Mouse (Mus musculus) G1E-ER4 (cell line): ENCODE data around the gene F12. TPM values are rescaled to one million over a fixed set of nuclear protein-coding genes. Genes with fewer than 3 reads are reported as not detected.

Source experiments
- GATA1 ChIP-seq: IDR thresholded peaks from one replicate; pipeline ENCODE4 v1.8.0; 2012; ENCODE audit warnings: low read length, inconsistent platforms
- polyA plus RNA-seq: library from polyadenylated mRNA; stranded (reverse); fragments of >175 nt; gene quantifications from 2 replicates; pipeline ENCODE4 v1.2.3, GENCODE M21; 2012

The F12 gene
- polyA plus RNA-seq, 1 experiment = not detected

DNA sequence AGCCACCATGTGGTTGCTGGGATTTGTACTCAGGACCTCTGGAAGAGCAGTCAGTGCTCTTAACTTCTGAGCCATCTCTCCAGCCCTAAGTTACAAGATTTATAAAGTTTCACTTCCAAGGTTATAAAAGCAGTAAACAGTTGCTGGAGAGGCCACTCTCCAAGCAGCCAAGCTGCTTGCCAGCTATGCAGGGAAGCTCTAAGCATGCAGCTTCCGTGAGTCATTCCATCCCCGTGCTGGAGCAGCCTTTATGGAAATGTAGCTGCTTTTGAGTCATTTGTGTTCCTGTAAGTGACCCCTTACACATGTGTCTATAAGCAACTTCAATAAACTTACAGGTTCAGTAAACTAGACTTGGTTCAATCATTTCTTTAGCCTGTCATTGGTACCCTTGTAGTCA, 4.0 kb upstream of the F12 start:
- TF ChIP-seq GATA1 = no peak

DNA sequence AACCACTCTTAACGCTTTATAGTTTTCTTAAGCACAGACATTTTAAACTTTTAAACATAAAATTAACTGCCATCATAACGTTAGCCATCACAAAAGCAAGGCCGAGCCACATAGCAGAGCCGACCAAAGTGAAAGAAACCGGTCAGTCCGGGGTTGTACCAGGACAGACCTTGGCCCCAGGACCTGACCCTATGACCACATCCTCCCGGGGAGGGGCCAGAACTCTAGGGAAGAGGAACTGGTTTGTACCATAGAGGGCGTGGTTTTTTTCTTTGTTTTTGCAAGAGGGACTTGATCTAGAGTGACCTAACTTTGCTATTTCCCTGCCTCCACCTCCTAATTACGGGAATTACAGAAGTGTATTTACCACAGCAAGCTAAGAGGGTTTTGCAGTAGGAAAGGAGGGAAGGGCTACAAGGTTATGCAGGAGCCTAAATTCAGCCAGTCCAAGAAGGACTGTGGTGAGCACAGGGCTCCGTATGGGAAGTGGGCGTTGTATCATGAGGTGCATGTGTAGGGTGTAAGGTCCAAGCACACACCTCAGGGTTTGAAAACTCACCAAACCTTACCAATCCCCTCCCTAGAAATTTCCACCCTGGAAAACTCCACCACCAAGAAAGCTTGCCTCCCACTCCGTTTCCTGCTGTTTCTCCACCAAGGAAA, 2.8 kb upstream of the F12 start:
- TF ChIP-seq GATA1 = no peak

DNA sequence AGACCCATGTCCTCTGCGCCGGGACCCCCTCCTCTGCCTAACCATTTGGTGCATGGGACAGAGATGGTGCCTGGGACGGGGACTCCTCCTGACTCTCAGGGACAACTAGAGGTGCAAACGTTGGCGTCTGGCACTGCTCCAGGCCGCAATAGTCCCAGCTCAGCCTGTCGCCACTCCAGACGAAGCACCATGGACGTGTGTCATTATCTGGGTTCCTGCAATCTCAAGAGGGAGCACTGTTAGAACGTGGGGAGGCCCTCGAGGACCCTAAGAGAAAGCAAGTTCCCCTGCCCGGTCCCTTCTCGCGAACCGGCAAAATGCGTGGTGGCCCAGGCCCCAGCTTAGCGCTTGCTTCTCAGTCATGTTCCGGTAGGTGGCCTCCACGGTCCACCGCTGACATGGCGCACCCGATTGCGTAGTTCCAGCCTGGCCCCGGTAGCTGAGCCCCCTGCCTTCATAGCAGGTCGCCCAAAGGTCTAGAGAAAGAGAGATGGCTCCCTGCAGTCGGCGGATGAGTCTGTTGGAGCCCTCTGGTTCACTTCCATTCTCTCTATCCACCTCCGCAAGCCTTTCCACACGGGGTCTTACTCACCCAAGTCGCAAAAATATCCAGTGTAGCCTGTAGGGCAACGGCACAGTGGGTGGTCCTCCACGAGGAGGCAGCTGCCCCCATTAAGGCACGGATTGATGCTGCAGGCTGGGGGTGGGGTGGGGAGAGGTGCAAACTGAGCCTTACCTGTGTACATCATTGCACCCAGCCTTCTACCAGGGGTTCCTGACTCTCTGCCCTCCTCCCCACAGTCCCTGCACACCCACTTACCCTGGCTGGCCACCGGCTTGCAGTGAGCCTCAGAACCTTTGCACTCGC, 5.4 kb downstream of the F12 start:
- TF ChIP-seq GATA1 = no peak

DNA sequence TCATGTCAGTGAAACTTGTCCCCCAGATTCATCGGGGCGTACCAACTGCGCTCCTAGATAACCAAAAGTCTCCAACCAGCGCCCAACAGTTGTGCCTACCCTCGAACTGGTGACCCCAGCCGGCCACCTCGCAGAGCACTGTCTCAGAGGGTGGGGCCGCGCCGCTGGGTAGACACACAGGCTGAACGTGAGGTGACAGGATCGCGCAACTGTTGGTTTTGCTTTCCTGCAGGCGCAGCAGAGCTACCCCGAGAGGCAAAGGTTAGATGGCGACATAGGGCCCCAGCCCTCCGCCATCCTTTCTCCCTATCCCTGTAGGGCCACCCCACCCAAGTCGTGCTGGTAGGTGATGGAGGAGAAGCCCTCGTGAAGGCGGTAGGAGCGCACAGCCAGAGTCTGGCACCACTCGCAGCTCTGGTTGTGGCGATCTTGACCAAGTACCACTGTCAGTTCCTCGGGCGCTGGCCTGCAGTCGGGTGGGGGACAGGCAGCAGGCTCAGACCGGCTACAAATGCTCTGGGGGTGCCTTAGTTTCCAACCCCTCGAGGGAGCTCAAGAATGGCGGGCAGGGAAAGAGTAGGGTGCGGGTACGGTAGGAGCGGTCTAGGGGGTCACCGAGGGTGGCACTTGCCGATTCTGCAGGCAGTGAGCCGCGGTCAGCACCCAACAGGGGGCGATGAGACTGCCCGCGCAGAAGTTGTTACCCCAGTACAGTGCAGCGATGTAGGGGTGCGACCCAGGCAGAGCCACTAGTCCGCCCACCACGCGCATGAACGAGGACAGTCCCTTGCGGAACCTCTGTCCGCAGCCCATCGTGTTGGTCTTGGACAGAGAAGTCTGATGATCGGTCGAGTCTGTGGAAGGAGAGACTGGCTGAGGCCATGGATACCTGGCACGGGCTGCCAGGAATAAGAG, 6.3 kb downstream of the F12 start:
- TF ChIP-seq GATA1 = no peak

DNA sequence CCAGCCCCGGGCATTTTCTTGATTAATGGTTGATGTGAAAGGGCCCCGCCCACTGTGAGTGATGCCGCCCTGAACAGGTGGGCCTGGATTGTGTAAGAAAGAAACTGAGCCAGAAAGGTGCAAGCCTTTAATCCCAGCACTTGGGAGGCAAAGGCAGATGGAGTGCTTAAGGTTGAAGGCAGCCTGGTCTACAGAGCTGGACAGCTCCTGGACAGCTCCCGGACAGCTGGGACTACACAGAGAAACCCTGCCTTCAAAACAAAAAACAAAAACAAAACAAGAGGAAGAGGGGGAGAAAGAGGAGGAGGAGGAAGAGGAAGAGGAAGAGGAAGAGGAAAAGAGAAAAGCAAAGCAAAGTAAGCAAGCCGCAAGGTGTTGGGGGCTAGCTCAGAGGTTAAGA, 7.5 kb downstream of the F12 start:
- TF ChIP-seq GATA1 = no peak

DNA sequence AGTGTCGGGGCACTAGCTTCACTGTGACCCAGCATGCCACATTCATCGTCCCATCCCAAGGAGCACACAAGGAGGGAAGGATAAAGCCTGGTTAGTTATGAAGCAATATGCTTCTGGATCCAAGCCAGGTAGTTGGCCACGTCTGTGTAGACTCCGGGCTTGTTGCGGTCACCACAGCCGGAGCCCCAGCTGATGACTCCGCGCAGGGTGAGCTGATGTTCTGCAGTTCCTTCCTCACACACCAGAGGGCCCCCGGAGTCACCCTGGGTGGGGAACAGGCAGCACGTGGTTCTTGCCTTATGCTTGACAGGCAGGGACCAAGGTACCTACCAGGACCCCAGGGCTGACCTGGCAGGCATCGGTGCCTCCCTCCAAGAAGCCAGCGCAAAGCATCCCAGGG, 8.6 kb downstream of the F12 start:
- no peak for TF ChIP-seq GATA1

DNA sequence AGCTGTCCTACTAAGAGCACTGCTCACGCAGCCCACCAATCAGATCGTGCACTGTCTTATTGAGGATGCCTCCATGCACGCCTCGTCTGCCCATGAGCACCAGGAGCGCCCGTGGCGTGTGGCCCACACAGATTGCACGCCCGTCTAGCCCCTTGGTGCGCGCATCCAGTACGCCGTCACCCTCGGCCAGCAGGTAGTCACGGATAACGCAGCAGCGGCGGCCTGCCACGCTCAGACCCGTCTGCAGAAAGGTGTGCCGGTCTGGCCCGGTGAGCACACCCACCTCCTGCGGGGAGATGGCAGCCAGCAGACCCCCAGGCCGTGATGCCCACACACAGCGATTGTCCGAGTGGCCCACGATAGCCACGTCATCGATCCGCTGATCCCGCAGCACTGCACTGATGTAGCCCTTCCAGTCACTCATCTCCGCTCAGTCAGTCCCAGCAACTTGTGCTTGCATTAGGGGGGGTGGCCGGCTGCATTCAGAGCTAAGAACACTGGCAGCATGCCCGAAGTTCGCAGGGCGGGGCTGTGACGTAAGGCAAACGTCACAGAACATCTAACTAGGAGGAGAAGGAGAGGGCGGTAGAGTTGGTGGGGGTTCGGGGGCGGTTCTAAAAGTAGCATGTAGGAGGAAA, 11.7 kb downstream of the F12 start, which contains the start of gene Pfn3:
Gene Pfn3 (minus strand): TSS at position 490 of the 638 bp plus-strand sequence.
- TF ChIP-seq GATA1 = no peak

DNA sequence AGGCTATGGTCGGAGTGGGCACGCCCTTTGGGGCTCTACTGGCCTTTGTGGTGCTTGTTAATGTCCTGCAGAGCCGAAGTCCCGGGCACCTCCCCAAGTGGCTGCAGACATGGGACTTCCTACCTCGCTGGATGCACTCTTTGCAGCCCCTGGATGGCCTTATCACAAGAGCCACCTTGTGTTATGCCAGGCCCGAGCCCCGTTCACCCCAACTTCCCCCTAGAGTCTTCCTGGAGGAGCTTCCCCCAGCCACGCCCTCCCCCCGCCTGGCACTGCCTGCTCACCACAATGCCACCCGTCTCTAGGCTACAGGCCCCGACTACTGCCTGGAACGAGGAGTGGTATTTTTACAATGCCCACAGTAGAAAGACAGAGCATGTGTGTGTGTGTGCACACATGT, 13.3 kb downstream of the F12 start:
- no peak for TF ChIP-seq GATA1

DNA sequence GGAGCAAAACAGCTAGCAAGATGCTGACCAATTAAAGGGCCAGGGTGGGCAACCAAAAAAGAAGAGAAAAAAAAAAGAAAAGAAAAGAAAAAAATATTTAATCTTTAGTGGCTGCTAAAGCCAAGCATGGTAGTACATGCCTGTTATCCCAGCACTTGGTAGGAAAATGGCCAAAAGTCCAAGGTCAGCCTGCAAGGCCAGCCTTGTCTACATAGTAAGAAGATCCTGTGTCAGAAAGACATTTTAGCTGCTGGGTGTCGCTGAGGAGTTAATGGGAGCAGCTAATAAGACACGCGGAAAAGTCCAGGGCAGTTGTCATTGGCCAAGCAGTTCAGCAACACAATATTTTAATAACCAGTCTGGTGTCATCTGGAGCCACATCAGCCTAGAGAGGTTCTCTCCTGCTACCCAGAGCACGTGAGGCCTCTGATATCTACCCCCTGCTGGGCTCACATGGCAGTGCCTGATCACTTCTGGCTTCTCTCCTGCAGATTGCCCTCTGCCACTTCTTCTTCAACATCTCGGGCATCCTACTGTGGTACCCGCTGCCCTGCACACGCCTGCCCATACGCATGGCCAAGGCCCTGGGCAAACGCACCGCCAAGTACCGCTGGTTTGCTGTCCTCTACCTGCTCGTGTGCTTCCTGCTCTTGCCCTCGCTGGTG, 13.8 kb downstream of the F12 start:
- TF ChIP-seq GATA1 = no peak

DNA sequence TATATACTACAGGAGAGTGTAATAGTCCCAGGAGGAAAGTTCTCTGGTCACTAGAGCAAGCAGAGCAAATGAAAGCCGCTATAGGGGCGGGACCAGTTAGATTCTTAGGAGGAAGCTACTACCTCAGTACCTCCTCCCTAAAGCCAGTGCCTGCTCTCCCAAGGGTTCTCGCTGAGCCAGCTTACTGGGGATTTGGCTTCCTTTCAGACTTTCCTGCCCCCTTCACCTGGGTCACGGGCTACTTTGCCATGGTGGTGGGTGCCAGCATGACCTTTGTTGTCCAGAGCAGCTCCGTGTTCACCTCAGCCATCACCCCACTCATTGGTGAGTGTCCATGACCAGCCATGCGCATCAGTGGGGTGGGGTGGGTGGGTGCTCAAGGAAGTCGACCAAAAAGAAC, 14.8 kb downstream of the F12 start:
- TF ChIP-seq GATA1 = no peak

DNA sequence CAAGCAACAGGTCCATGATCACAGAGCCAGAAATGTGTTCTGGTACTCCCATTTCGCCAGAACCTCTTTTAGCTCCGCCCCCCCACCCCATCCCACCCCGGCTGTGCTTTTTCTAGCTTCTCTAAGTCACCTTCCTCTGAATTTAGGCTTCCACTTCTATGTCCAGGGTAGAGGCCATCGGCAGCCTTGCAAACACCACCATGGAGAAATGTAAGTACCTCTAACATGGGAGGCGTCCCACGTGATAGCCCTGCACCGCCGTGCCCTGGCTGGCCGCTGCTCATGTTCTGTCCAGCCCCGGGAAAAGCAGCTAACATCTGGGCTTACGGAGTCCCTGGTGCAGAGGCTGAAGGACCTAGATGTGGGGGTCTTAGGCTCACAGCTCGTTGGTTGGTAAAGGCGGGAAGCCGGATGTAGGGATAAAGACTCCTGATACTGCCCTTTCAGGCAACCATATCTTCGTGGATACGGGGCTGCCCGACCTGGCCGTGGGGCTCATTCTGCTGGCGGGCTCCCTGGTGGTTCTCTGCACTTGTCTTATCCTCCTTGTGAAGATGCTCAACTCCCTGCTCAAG, 18.0 kb downstream of the F12 start:
- no peak for TF ChIP-seq GATA1

DNA sequence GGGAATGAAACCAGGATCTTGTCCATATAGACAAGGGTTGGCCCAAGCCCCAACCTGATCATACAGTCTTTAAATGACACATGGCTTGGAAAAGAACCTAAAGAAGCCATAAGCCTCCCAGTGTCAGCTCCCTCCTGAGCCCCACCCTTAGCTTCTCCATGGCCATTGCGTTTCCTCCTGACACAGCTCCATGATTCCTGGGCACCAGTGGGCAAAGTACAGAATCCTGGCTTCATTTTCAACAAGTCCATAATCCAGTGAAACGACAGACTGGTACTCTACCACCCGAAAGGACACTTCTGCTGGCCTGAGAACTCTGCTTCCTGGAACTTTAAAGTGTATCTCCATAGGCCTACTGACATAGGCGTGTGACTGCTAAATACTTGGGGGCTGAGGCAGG, 19.3 kb downstream of the F12 start:
- TF ChIP-seq GATA1 = no peak

DNA sequence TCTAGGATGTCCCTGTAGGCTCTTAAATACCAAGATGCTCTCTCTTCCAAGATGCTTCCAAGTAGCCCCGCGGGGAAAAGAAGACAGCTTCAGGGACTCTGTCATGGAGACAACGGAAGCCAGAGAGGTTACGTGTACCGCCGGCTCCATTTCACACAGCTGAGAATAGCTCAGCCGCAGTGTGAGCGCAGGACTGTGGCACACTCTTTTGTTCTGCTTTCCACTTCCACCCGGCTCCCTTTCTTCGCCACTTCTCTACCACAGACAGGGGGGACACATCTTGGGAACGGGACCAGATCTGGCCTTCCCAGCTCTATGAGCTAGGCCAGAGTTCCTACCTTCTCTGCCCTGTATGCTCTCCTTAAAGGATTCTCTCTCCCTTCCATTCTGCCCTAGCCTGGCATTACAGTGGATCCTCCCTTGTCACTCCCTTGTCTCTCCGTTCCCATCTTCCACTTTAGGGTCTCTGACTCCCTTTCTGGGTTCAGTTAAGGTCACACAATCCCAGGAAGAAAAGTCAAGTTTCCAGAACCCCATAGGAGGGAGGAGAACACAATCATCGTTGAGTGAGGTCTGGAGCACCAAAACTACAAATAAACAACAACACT, 20.7 kb downstream of the F12 start:
- TF ChIP-seq GATA1 = no peak
